Mouse (Mus musculus): Measurements from ENCODE around the gene Il13. TPM values are rescaled to one million over a fixed set of nuclear protein-coding genes. Genes with fewer than 3 reads are reported as not detected.

Il13 gene
- polyA plus RNA-seq, 1 experiment from 2014 or later: not detected

Other genes with a start within 250 kb of the Il13 start
- gene Leap2, start 211.5 kb downstream of the Il13 start, polyA plus RNA-seq (2016; fragmentation: Nextera tagmentation; extraction: Ambion mirVana): 5.3 and 5.4 TPM in 2 replicates
- 641 and 664 TPM in 2 replicates for gene Uqcrq, start 203.9 kb downstream of the Il13 start, polyA plus RNA-seq (2016; fragmentation: Nextera tagmentation; extraction: Ambion mirVana)
- 0.21 and 0.33 TPM in 2 replicates for gene Gdf9, start 203.7 kb downstream of the Il13 start, polyA plus RNA-seq (2016; fragmentation: Nextera tagmentation; extraction: Ambion mirVana)
- 0.05 and 0.10 TPM in 2 replicates for gene Gm10447, start 177.6 kb downstream of the Il13 start, polyA plus RNA-seq (2016; fragmentation: Nextera tagmentation; extraction: Ambion mirVana)
- 1.9 and 2.0 TPM in 2 replicates for gene Shroom1, start 177.5 kb downstream of the Il13 start, polyA plus RNA-seq (2016; fragmentation: Nextera tagmentation; extraction: Ambion mirVana)
- gene Gm9837, start 164.2 kb downstream of the Il13 start, polyA plus RNA-seq (2016; fragmentation: Nextera tagmentation; extraction: Ambion mirVana): not detected in 2 replicates
- gene Gm9945, start 154.5 kb downstream of the Il13 start, polyA plus RNA-seq (2016; fragmentation: Nextera tagmentation; extraction: Ambion mirVana): 0.14 and 0.48 TPM in 2 replicates
- 9.8 and 10.1 TPM in 2 replicates for gene Sowaha, start 154.4 kb downstream of the Il13 start, polyA plus RNA-seq (2016; fragmentation: Nextera tagmentation; extraction: Ambion mirVana)
- 33.5 and 34.3 TPM in 2 replicates for gene Sept8, start 115.4 kb downstream of the Il13 start, polyA plus RNA-seq (2016; fragmentation: Nextera tagmentation; extraction: Ambion mirVana)
- 13.7 and 14.5 TPM in 2 replicates for gene Kif3a, start 67.3 kb downstream of the Il13 start, polyA plus RNA-seq (2016; fragmentation: Nextera tagmentation; extraction: Ambion mirVana)
- gene Il4, start 16.0 kb downstream of the Il13 start, polyA plus RNA-seq (2016; fragmentation: Nextera tagmentation; extraction: Ambion mirVana): 0.81 TPM in 2 replicates
- 25.6 TPM in 2 replicates for gene Rad50, start 72.6 kb upstream of the Il13 start, polyA plus RNA-seq (2016; fragmentation: Nextera tagmentation; extraction: Ambion mirVana)
- gene Il5, start 86.1 kb upstream of the Il13 start, polyA plus RNA-seq (2016; fragmentation: Nextera tagmentation; extraction: Ambion mirVana): not detected in 2 replicates
- gene Irf1, start 135.3 kb upstream of the Il13 start, polyA plus RNA-seq (2016; fragmentation: Nextera tagmentation; extraction: Ambion mirVana): 7.3 and 7.5 TPM in 2 replicates
- gene Gm17334, start 138.5 kb upstream of the Il13 start, polyA plus RNA-seq (2016; fragmentation: Nextera tagmentation; extraction: Ambion mirVana): 0.13 TPM in 1 of 2 replicates, not detected in the other
- 0.30 and 0.83 TPM in 2 replicates for gene Gm12216, start 224.6 kb upstream of the Il13 start, polyA plus RNA-seq (2016; fragmentation: Nextera tagmentation; extraction: Ambion mirVana)